In genomic region chr7:99380491-99381213, GRCm38 (mm10) we compare ENCODE assay signal across 8 mouse cellular contexts. TPM values are rescaled to one million over a fixed set of nuclear protein-coding genes. Genes with fewer than 3 reads are reported as not detected.
A peak's percentile ranks its signal among the peaks of the same experiment; 100 is the strongest.
DNase-seq lines count a peak whose midpoint lies in the region; ATAC-seq and TF ChIP-seq lines count a peak whose summit lies in the region.

No protein-coding gene starts in this region.

- peak overlapping the region; percentile 94 for H3K27ac ChIP-seq in kidney, embryonic 16.5 days (ENCODE audit: low read length)
- peak overlapping the region; percentile 97 for H3K27ac ChIP-seq in embryonic facial prominence, embryonic 13.5 days
- H3K27ac ChIP-seq in small intestine, adult 2 months (ENCODE audit: insufficient read depth, low read depth, low read length), result peak overlapping the region; percentile 41; the same call in 1 of the 2 replicates

- H3K4me3 ChIP-seq in kidney, embryonic 16.5 days (ENCODE audit: low read length), result peak overlapping the region; percentile 72
- peak overlapping the region; percentile 65 for H3K4me3 ChIP-seq in embryonic facial prominence, embryonic 13.5 days
- peak overlapping the region; percentile 80 for H3K4me3 ChIP-seq in small intestine, adult 2 months (ENCODE audit: low read depth, low read length)

- peak overlapping the region; percentile 96 for H3K4me2 ChIP-seq in kidney, embryonic 16.5 days (replicated peaks; ENCODE audit: low read depth, low read length)
- peak overlapping the region; percentile 96 for H3K4me2 ChIP-seq in embryonic facial prominence, embryonic 13.5 days

- H3K4me1 ChIP-seq in kidney, embryonic 16.5 days (ENCODE audit: insufficient read depth, low read length), result peaks cover 43% of the 10 kb centered on the region
- peaks cover 38% of the 10 kb centered on the region for H3K4me1 ChIP-seq in embryonic facial prominence, embryonic 13.5 days
- peaks cover 22% of the 10 kb centered on the region for H3K4me1 ChIP-seq in small intestine, adult 2 months (ENCODE audit: control insufficient read depth, insufficient read depth, insufficient read length, low read length)

- TF ChIP-seq CTCF in small intestine, adult 2 months (IDR thresholded peaks at IDR 0.05; ENCODE audit: extremely low read depth, insufficient read length, insufficient replicate concordance, low read depth, low read length), result peak; percentile 13; the same call in 1 of the 2 replicates

- WGBS in kidney, embryonic 16.5 days, result 0% methylated on average over 24 of the region's 24 CpGs
- WGBS in embryonic facial prominence, embryonic 13.5 days, result under 1% methylated on average over 24 of the region's 24 CpGs
- whole genome bisulfite sequencing in small intestine, adult 2 months, result under 1% methylated on average over 24 of the region's 24 CpGs

- no peak for DNase-seq in kidney, adult 11 months
- peak; percentile 67 for DNase-seq in R1 (ENCODE audit: low read depth, low spot score)
- peak; percentile 68 for DNase-seq in induced T-regulatory cell, adult 2 months (ENCODE audit: low read depth)
- peak; percentile 54 for DNase-seq in lung, postnatal 10 days
- DNase-seq in ovary, postnatal 14 days (ENCODE audit: low spot score), result no peak

- no peak for TF ChIP-seq POLR2A in small intestine, adult 2 months (IDR thresholded peaks at IDR 0.05; ENCODE audit: low read depth, low read length)

- no peaks in the 10 kb centered on the region for H3K27me3 ChIP-seq in kidney, embryonic 16.5 days (ENCODE audit: insufficient read depth, low read length)
- H3K27me3 ChIP-seq in embryonic facial prominence, embryonic 13.5 days, result peaks cover 17% of the 10 kb centered on the region
- no peaks in the 10 kb centered on the region for H3K27me3 ChIP-seq in small intestine, adult 2 months (ENCODE audit: control insufficient read depth, insufficient read depth, low read length)

- H3K9ac ChIP-seq in kidney, embryonic 16.5 days (replicated peaks; ENCODE audit: low read length), result peak overlapping the region; percentile 74
- peak overlapping the region; percentile 82 for H3K9ac ChIP-seq in embryonic facial prominence, embryonic 13.5 days

- peak; percentile 73 for ATAC-seq in kidney, embryonic 16.5 days (ENCODE audit: low FRiP score, low TSS enrichment)
- peak; percentile 77 for ATAC-seq in embryonic facial prominence, embryonic 13.5 days (ENCODE audit: insufficient number of reproducible peaks, insufficient read depth, low FRiP score, low TSS enrichment, low read depth)

- H3K9me3 ChIP-seq in kidney, embryonic 16.5 days (ENCODE audit: low read length), result no peaks in the 10 kb centered on the region
- H3K9me3 ChIP-seq in embryonic facial prominence, embryonic 13.5 days, result no peaks in the 10 kb centered on the region

- H3K36me3 ChIP-seq in kidney, embryonic 16.5 days (ENCODE audit: insufficient read depth, low read length), result no peaks in the 10 kb centered on the region
- no peaks in the 10 kb centered on the region for H3K36me3 ChIP-seq in embryonic facial prominence, embryonic 13.5 days
- H3K36me3 ChIP-seq in small intestine, adult 2 months (ENCODE audit: control insufficient read depth, insufficient read depth, low read length), result no peaks in the 10 kb centered on the region

RNA-seq across cellular contexts. Expression of gene Gdpd5, which starts 0.6 kb away (rescaled TPM):
- 20.5 TPM in 2 replicates for polyA plus RNA-seq in kidney, embryonic 16.5 days (2015; fragmentation: Nextera tagmentation; extraction: Ambion mirVana)
- polyA plus RNA-seq in embryonic facial prominence, embryonic 13.5 days (2015; fragmentation: Nextera tagmentation; extraction: Ambion mirVana), result 10.8 and 11.3 TPM in 2 replicates
- 16.0 and 16.6 TPM in 2 replicates for polyA plus RNA-seq in small intestine, adult 2 months (2012; rRNA removed)

RNA-seq across cellular contexts. Expression of gene Serpinh1, which starts 27.6 kb away (rescaled TPM):
- 1,752 and 1,857 TPM in 2 replicates for polyA plus RNA-seq in kidney, embryonic 16.5 days (2015; fragmentation: Nextera tagmentation; extraction: Ambion mirVana)
- 1,619 and 1,744 TPM in 2 replicates for polyA plus RNA-seq in embryonic facial prominence, embryonic 13.5 days (2015; fragmentation: Nextera tagmentation; extraction: Ambion mirVana)
- polyA plus RNA-seq in small intestine, adult 2 months (2012; rRNA removed), result 87.6 and 89.7 TPM in 2 replicates

Comparison
In these comparisons a context has a peak if more than half of its experiments do, and no peak if none do; other contexts are left out.
1. H3K27ac ChIP-seq: peak in every context shown above with its lines; median percentile 97 in embryonic facial prominence, embryonic 13.5 days; 94 in kidney, embryonic 16.5 days; 41 in small intestine, adult 2 months.
2. DNase-seq: peak in R1 (single experiment), induced T-regulatory cell, adult 2 months (single experiment) and lung, postnatal 10 days (single experiment); none in kidney, adult 11 months (single experiment) and ovary, postnatal 14 days (single experiment).
3. RNA of gene Serpinh1, which starts 27.6 kb away (polyA plus RNA-seq): 1,752 to 1,857 TPM in kidney, embryonic 16.5 days and 1,619 to 1,744 TPM in embryonic facial prominence, embryonic 13.5 days; 87.6 to 89.7 TPM in small intestine, adult 2 months; every median in the first group is over 10 times any median in the second.
4. Peak in every context shown above with its lines, with median percentiles within 50 percentile points of each other: H3K4me3 ChIP-seq.